Mouse (Mus musculus): ENCODE data around the gene Asphd1. TPM values are rescaled to one million over a fixed set of nuclear protein-coding genes. Genes with fewer than 3 reads are reported as not detected.
"Not testable (repeated sequence)": the region's sequence is repeated elsewhere in the genome, so short reads cannot be mapped to it uniquely, and the experiment has no call there.

Asphd1 gene
- polyA plus RNA-seq, 1 experiment from 2014 or later: not detected

DNA sequence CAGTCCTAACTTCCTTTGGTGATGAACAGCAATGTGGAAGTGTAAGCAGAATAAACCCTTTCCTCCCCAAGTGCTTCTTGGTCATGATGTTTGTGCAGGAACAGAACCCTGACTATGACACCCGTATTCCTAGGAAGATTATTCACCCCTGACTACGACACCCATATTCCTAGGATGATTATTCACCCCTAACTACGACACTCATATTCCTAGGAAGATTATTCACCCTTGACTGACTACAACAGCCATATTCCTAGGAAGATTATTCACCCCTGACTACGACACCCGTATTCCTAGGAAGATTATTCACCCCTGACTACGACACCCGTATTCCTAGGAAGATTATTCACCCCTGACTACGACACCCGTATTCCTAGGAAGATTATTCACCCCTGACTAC lies 49.6 kb downstream of the Asphd1 start:
- H3K27me3 ChIP-seq (ENCODE audit: low read depth, poor library complexity, severe bottlenecking); DNase-seq (ENCODE audit: low spot score); H3K27ac ChIP-seq; H3K36me3 ChIP-seq; H3K4me3 ChIP-seq; H3K9me3 ChIP-seq (replicated peaks): not testable (repeated sequence)
- WGBS: 91% methylated on average over 8 of the region's 9 CpGs
- H3K4me1 ChIP-seq: peaks cover 16% of the 10 kb centered on the region

DNA sequence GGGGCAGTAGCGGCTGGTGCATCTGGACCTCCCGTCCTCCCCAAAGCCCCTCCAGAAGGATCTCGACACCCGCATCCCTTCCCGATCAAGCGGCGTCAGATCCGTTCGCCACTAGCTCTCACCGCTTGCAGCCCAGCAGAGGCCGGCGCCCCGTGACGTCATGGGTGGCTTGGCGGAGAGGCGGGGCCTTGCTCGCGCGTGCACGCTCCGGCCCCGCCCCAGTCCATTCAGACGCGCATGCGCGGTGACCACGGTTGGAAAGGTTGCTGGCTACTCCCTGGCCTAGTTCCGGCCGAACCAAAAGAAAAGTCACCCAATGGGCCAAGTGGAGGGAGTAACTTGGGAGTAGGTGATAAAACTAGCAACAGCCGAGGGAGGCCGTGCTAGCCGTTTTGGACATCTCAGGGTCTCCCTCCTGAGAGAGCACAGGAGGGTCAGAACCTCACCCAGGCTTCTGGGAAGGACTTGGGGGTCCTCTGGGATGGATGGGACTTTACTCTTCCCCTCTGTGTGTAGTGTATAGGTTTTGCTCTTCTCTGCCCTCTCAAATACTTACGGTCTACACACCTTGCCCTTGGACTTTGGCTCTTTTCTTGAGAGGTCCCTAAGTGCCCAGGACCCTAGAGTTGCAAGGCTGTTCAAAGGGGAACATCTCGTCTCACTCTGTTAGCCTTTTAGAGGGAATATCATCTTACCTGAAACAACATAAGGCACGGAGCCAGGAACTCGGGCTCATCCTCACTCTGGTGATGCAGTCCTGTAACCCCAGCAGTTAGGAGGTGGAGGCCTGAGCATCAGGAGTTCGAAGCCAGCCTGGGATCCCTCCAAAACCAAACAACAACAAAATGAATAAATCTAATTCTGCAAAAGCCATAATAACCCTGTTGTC lies 51.0 kb downstream of the Asphd1 start:
- no peaks in the 10 kb centered on the region for H3K36me3 ChIP-seq
- 12% methylated on average over 37 of the region's 37 CpGs for WGBS
- H3K9me3 ChIP-seq (replicated peaks): no peaks in the 10 kb centered on the region
- peak; percentile 100 for DNase-seq (ENCODE audit: low spot score)
- peak overlapping the region; percentile 77 for H3K4me3 ChIP-seq
- no peaks in the 10 kb centered on the region for H3K27me3 ChIP-seq (ENCODE audit: low read depth, poor library complexity, severe bottlenecking)
- peaks cover 16% of the 10 kb centered on the region for H3K4me1 ChIP-seq
- peak overlapping the region; percentile 90 for H3K27ac ChIP-seq

DNA sequence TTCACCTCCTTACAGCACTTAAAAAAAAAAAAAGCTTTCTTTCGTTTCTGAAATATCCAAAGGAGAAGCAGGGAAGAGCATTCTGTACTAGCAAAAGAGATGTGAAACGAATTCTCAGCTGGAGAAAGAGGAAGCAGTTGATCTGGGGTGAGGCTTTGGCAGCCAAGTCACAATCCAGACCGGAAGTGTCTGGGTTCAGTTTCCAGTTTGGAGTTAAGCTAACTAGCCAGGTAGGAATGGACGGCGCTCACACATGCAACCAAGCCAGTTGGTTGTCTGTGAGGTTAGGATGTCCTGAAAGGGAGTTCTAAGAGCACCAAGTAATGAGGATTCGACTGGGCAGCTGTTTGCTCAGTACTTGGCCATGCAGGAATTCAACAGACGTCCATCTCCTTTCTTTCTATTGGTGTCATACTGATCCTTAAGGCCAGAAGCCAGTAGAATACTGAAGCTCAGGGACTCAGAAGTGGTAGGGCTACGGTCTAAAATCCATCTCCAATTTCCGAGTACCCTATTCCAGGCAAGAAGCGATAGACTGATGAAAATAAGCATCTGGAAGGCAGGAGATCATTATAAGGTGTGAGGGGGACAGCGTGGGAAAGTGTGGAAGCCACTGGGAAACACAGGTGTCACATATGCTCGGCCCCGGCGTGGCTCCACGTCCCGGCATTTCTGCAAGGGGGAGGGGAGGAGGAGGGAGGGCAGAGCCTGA lies 51.8 kb downstream of the Asphd1 start:
- H3K36me3 ChIP-seq: no peaks in the 10 kb centered on the region
- 27% methylated on average over 16 of the region's 16 CpGs for WGBS
- peak overlapping the region; percentile 90 for H3K27ac ChIP-seq
- peak overlapping the region; percentile 77 for H3K4me3 ChIP-seq
- no peak for DNase-seq (ENCODE audit: low spot score)
- H3K9me3 ChIP-seq (replicated peaks): no peaks in the 10 kb centered on the region
- H3K27me3 ChIP-seq (ENCODE audit: low read depth, poor library complexity, severe bottlenecking): no peaks in the 10 kb centered on the region
- H3K4me1 ChIP-seq: peaks cover 16% of the 10 kb centered on the region

DNA sequence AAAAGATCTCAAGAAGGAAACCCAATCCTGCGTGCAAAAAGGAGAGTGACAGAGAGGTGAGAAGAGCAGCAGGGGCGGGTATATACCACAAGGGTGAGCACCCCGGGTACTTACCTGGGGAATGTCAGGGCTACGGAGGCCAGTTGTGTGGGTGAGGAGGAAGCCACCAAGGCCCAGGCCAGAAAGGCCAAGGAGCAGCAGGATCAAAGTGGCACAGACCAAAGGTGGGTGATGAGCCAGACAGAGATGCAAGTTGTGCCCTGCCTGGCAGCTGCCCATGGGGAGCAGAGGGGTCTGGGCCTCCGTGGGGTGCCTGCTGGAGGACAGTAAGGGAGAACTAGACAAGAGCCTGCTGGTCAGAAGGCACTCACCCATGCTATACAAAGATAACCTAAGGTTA lies 52.5 kb downstream of the Asphd1 start:
- 86% methylated on average over 5 of the region's 5 CpGs for WGBS
- Histone ChIP-seq H3K36me3 (peaks cover under 1% of the 10 kb centered on the region), H3K4me1 (peaks cover 16% of the 10 kb centered on the region), H3K27me3 (ENCODE audit: low read depth, poor library complexity, severe bottlenecking) (no peaks in the 10 kb centered on the region), H3K4me3 (no peak overlapping the region), H3K9me3 (replicated peaks) (no peaks in the 10 kb centered on the region), H3K27ac (no peak overlapping the region)
- no peak for DNase-seq (ENCODE audit: low spot score)

Other genes starting within 250 kb of the Asphd1 start
- 28.9 and 37.8 TPM in 2 replicates for gene Coro1a, start 241.8 kb downstream of the Asphd1 start, polyA plus RNA-seq (2016; fragmentation: Nextera tagmentation; extraction: Ambion mirVana)
- gene Mapk3, start 190.0 kb downstream of the Asphd1 start, polyA plus RNA-seq (2016; fragmentation: Nextera tagmentation; extraction: Ambion mirVana): 47.3 and 55.9 TPM in 2 replicates
- gene Gdpd3, start 183.2 kb downstream of the Asphd1 start, polyA plus RNA-seq (2016; fragmentation: Nextera tagmentation; extraction: Ambion mirVana): 0.83 and 1.5 TPM in 2 replicates
- gene Ypel3, start 172.6 kb downstream of the Asphd1 start, polyA plus RNA-seq (2016; fragmentation: Nextera tagmentation; extraction: Ambion mirVana): 51.7 and 84.9 TPM in 2 replicates
- 0.23 and 0.53 TPM in 2 replicates for gene Tbx6, start 168.1 kb downstream of the Asphd1 start, polyA plus RNA-seq (2016; fragmentation: Nextera tagmentation; extraction: Ambion mirVana)
- 450 and 462 TPM in 2 replicates for gene Ppp4c, start 157.1 kb downstream of the Asphd1 start, polyA plus RNA-seq (2016; fragmentation: Nextera tagmentation; extraction: Ambion mirVana)
- gene Fam57b, start 151.9 kb downstream of the Asphd1 start, polyA plus RNA-seq (2016; fragmentation: Nextera tagmentation; extraction: Ambion mirVana): 0.20 and 0.21 TPM in 2 replicates
- gene 4930451I11Rik, start 117.9 kb downstream of the Asphd1 start, polyA plus RNA-seq (2016; fragmentation: Nextera tagmentation; extraction: Ambion mirVana): not detected in 2 replicates
- 1.0 and 1.9 TPM in 2 replicates for gene Doc2a, start 102.2 kb downstream of the Asphd1 start, polyA plus RNA-seq (2016; fragmentation: Nextera tagmentation; extraction: Ambion mirVana)
- 51.9 and 57.2 TPM in 2 replicates for gene Hirip3, start 87.6 kb downstream of the Asphd1 start, polyA plus RNA-seq (2016; fragmentation: Nextera tagmentation; extraction: Ambion mirVana)
- 117 and 131 TPM in 2 replicates for gene Ino80e, start 87.2 kb downstream of the Asphd1 start, polyA plus RNA-seq (2016; fragmentation: Nextera tagmentation; extraction: Ambion mirVana)
- gene Taok2, start 64.9 kb downstream of the Asphd1 start, polyA plus RNA-seq (2016; fragmentation: Nextera tagmentation; extraction: Ambion mirVana): 48.5 and 56.4 TPM in 2 replicates
- 15.6 and 16.6 TPM in 2 replicates for gene Tmem219, start 26.7 kb downstream of the Asphd1 start, polyA plus RNA-seq (2016; fragmentation: Nextera tagmentation; extraction: Ambion mirVana)
- gene Kctd13, start 20.7 kb downstream of the Asphd1 start, polyA plus RNA-seq (2016; fragmentation: Nextera tagmentation; extraction: Ambion mirVana): 19.5 and 20.3 TPM in 2 replicates
- gene Sez6l2, start 981 bp upstream of the Asphd1 start, polyA plus RNA-seq (2016; fragmentation: Nextera tagmentation; extraction: Ambion mirVana): 0.10 and 0.20 TPM in 2 replicates
- gene Cdipt, start 26.3 kb upstream of the Asphd1 start, polyA plus RNA-seq (2016; fragmentation: Nextera tagmentation; extraction: Ambion mirVana): 89.4 and 99.5 TPM in 2 replicates
- 0.81 and 1.0 TPM in 2 replicates for gene Cdiptos, start 26.5 kb upstream of the Asphd1 start, polyA plus RNA-seq (2016; fragmentation: Nextera tagmentation; extraction: Ambion mirVana)
- gene Mvp, start 65.0 kb upstream of the Asphd1 start, polyA plus RNA-seq (2016; fragmentation: Nextera tagmentation; extraction: Ambion mirVana): 3.3 and 4.0 TPM in 2 replicates
- gene Pagr1b, start 66.9 kb upstream of the Asphd1 start, polyA plus RNA-seq (2016; fragmentation: Nextera tagmentation; extraction: Ambion mirVana): 0.90 TPM in 1 of 2 replicates, not detected in the other
- gene Pagr1a, start 67.8 kb upstream of the Asphd1 start, polyA plus RNA-seq (2016; fragmentation: Nextera tagmentation; extraction: Ambion mirVana): 88.5 and 95.0 TPM in 2 replicates
- gene Gm42742, start 71.5 kb upstream of the Asphd1 start, polyA plus RNA-seq (2016; fragmentation: Nextera tagmentation; extraction: Ambion mirVana): 30.8 and 44.7 TPM in 2 replicates
- 2.9 and 4.4 TPM in 2 replicates for gene Prrt2, start 71.6 kb upstream of the Asphd1 start, polyA plus RNA-seq (2016; fragmentation: Nextera tagmentation; extraction: Ambion mirVana)
- 86.0 and 88.1 TPM in 2 replicates for gene Maz, start 77.5 kb upstream of the Asphd1 start, polyA plus RNA-seq (2016; fragmentation: Nextera tagmentation; extraction: Ambion mirVana)
- 215 and 219 TPM in 2 replicates for gene Kif22, start 92.9 kb upstream of the Asphd1 start, polyA plus RNA-seq (2016; fragmentation: Nextera tagmentation; extraction: Ambion mirVana)
- not detected in 2 replicates for gene Zg16, start 137.7 kb upstream of the Asphd1 start, polyA plus RNA-seq (2016; fragmentation: Nextera tagmentation; extraction: Ambion mirVana)
- gene AI467606, start 141.8 kb upstream of the Asphd1 start, polyA plus RNA-seq (2016; fragmentation: Nextera tagmentation; extraction: Ambion mirVana): 0.36 and 0.86 TPM in 2 replicates
- gene Qprt, start 172.6 kb upstream of the Asphd1 start, polyA plus RNA-seq (2016; fragmentation: Nextera tagmentation; extraction: Ambion mirVana): 1.7 TPM in 2 replicates
- 0.09 and 0.18 TPM in 2 replicates for gene Spn, start 188.2 kb upstream of the Asphd1 start, polyA plus RNA-seq (2016; fragmentation: Nextera tagmentation; extraction: Ambion mirVana)
- gene Cd2bp2, start 246.5 kb upstream of the Asphd1 start, polyA plus RNA-seq (2016; fragmentation: Nextera tagmentation; extraction: Ambion mirVana): 85.9 and 94.0 TPM in 2 replicates